Mouse (Mus musculus) spleen, adult 2 months (tissue): ENCODE measurements at regions not wholly inside any gene's neighbourhood (a gene's known extent, or its start where the extent isn't known, plus 50 kb on each side); places are given as distances from the start of the nearest gene placed in this dataset.

Source experiments
- DNase-seq, 2 experiments: peaks; one replicate each; pipeline versions ENCODE4 v3.0.0 to v3.0.0-alpha.2; 2012 to 2021; ENCODE audit warnings: low spot score in 2 of 2, low read depth in 1 of 2
- H3K27ac ChIP-seq: fragments of 200-500 bp; 2 replicates; pipeline ENCODE4 v1.5.1; 2012; ENCODE audit warnings: low read length, inconsistent platforms; ENCODE audit not compliant: insufficient read depth
- H3K27me3 ChIP-seq: fragments of 200-500 bp; 2 replicates; pipeline ENCODE4 v1.6.1; 2012; ENCODE audit warnings: mild to moderate bottlenecking, moderate library complexity, low read length, inconsistent platforms; ENCODE audit not compliant: control insufficient read depth, insufficient read depth
- H3K36me3 ChIP-seq: fragments of 200-500 bp; 2 replicates; pipeline ENCODE4 v1.6.1; 2012; ENCODE audit warnings: mild to moderate bottlenecking, low read length, inconsistent platforms; ENCODE audit not compliant: control insufficient read depth, insufficient read depth
- H3K4me1 ChIP-seq: fragments of 200-500 bp; 2 replicates; pipeline ENCODE4 v1.6.1; 2011; ENCODE audit warnings: inconsistent platforms; ENCODE audit not compliant: control insufficient read depth, insufficient read depth, insufficient read length
- H3K4me3 ChIP-seq: fragments of 200-500 bp; 2 replicates; pipeline ENCODE4 v1.5.1; 2011; ENCODE audit warnings: mild to moderate bottlenecking, inconsistent platforms; ENCODE audit not compliant: insufficient read depth, insufficient read length; ENCODE audit errors: extremely low read depth
- CTCF ChIP-seq: fragments of 200-500 bp; IDR thresholded peaks from 2 replicates; pipeline ENCODE4 v1.5.1; 2011; ENCODE audit warnings: mild to moderate bottlenecking, inconsistent platforms; ENCODE audit not compliant: insufficient read depth, insufficient read length, insufficient replicate concordance; ENCODE audit errors: extremely low read depth
- POLR2A ChIP-seq: fragments of 200-500 bp; IDR thresholded peaks from 2 replicates; pipeline ENCODE4 v1.6.1; 2011; ENCODE audit warnings: low read depth, low read length, inconsistent platforms
- WGBS: fragments of 180-500 bp; shearing (Covaris S2); methylation state at CpG from one replicate; pipeline ENCODE4 v1.1.7; 2018; 5-methylcytosine and 5-hydroxymethylcytosine counted together

- 86% methylated on average over 10 of the region's 10 CpGs for WGBS
- no peak for TF ChIP-seq CTCF
- TF ChIP-seq POLR2A: no peak
- Histone ChIP-seq H3K36me3 (no peaks in the 10 kb centered on the region), H3K27ac (no peak overlapping the region), H3K4me3 (no peak overlapping the region), H3K27me3 (no peaks in the 10 kb centered on the region), H3K4me1 (no peaks in the 10 kb centered on the region)
- DNase-seq: no peak
Observed at GRCm38 (mm10) chr9:46789036-46789435, 209.5 kb upstream of the Gm4791 start.

GRCm38 (mm10) chr9:46788456-46788855, 210.1 kb upstream of the Gm4791 start:
- no peak overlapping the region for H3K4me3 ChIP-seq
- H3K36me3 ChIP-seq: no peaks in the 10 kb centered on the region
- DNase-seq: no peak
- TF ChIP-seq POLR2A (no peak), CTCF (no peak)
- H3K4me1 ChIP-seq: no peaks in the 10 kb centered on the region
- no peak overlapping the region for H3K27ac ChIP-seq
- 92% methylated on average over 5 of the region's 5 CpGs for WGBS
- no peaks in the 10 kb centered on the region for H3K27me3 ChIP-seq

GRCm38 (mm10) chr9:46784355-46784975, 214.1 kb upstream of the Gm4791 start:
- 92% methylated on average over 17 of the region's 17 CpGs for WGBS
- no peaks in the 10 kb centered on the region for H3K27me3 ChIP-seq
- DNase-seq: no peak
- TF ChIP-seq CTCF (no peak), POLR2A (no peak)
- no peaks in the 10 kb centered on the region for H3K4me1 ChIP-seq
- no peak overlapping the region for H3K27ac ChIP-seq
- H3K36me3 ChIP-seq: no peaks in the 10 kb centered on the region
- H3K4me3 ChIP-seq: no peak overlapping the region

GRCm38 (mm10) chr9:46783597-46784354, 214.8 kb upstream of the Gm4791 start:
- Histone ChIP-seq H3K27ac (no peak overlapping the region), H3K4me3 (no peak overlapping the region), H3K27me3 (no peaks in the 10 kb centered on the region), H3K4me1 (no peaks in the 10 kb centered on the region), H3K36me3 (no peaks in the 10 kb centered on the region)
- TF ChIP-seq CTCF (no peak), POLR2A (no peak)
- DNase-seq: no peak
- WGBS: 85% methylated on average over 12 of the region's 12 CpGs

- Histone ChIP-seq H3K36me3 (no peaks in the 10 kb centered on the region), H3K27me3 (no peaks in the 10 kb centered on the region), H3K27ac (no peak overlapping the region), H3K4me3 (no peak overlapping the region), H3K4me1 (no peaks in the 10 kb centered on the region)
- WGBS: 84% methylated on average over 8 of the region's 8 CpGs
- DNase-seq: no peak
- TF ChIP-seq CTCF (no peak), POLR2A (no peak)
Observed at GRCm38 (mm10) chr9:46781681-46782080, 216.9 kb upstream of the Gm4791 start.

- Histone ChIP-seq H3K27ac (no peak overlapping the region), H3K27me3 (no peaks in the 10 kb centered on the region), H3K4me3 (no peak overlapping the region), H3K4me1 (no peaks in the 10 kb centered on the region), H3K36me3 (no peaks in the 10 kb centered on the region)
- WGBS: 94% methylated on average over 6 of the region's 6 CpGs
- TF ChIP-seq CTCF (no peak), POLR2A (no peak)
- no peak for DNase-seq
Observed at GRCm38 (mm10) chr9:46778769-46779168, 219.8 kb upstream of the Gm4791 start.

GRCm38 (mm10) chr9:46774821-46775220, 223.7 kb upstream of the Gm4791 start:
- 72% methylated on average over 2 of the region's 2 CpGs for WGBS
- no peak for TF ChIP-seq CTCF
- TF ChIP-seq POLR2A: no peak
- Histone ChIP-seq H3K4me1 (no peaks in the 10 kb centered on the region), H3K27me3 (no peaks in the 10 kb centered on the region), H3K27ac (no peak overlapping the region), H3K36me3 (no peaks in the 10 kb centered on the region), H3K4me3 (no peak overlapping the region)
- DNase-seq: no peak
